Mouse (Mus musculus): ENCODE results near the gene Dock9.

- TF ChIP-seq POLR2A (IDR thresholded peaks at IDR 0.05; ENCODE audit: insufficient read length, low read depth) (no peak), POLR2AphosphoS2 (IDR thresholded peaks at IDR 0.05; ENCODE audit: insufficient read length, low read depth) (no peak), USF1 (IDR thresholded peaks at IDR 0.05; ENCODE audit: low read depth) (no peak), TCF12 (IDR thresholded peaks at IDR 0.05; ENCODE audit: insufficient read depth, poor library complexity, severe bottlenecking) (no peak), MYOG (IDR thresholded peaks at IDR 0.05; ENCODE audit: control insufficient read depth in 1 of 3, insufficient read depth in 1 of 3, insufficient read length in 2 of 3, low read depth in 2 of 3) (no peak), E2F4 (IDR thresholded peaks at IDR 0.05; ENCODE audit: insufficient read depth) (no peak)
Observed at GRCm38 (mm10) chr14:121654977-121655376, 142.7 kb downstream of the Dock9 start.

Data from myocyte (in vitro differentiated cells).